Mouse (Mus musculus) hindbrain, embryonic 15.5 days (tissue): ENCODE measurements around the gene Fmo2. TPM values are rescaled to one million over a fixed set of nuclear protein-coding genes. Genes with fewer than 3 reads are reported as not detected.

ENCODE experiments used
- ATAC-seq: fragments of 200-750 bp; cut with Nextera tagmentation; 2 replicates; pipeline ENCODE4 v1.8.0; 2017; ENCODE audit warnings: low read depth, moderate number of reproducible peaks, moderate TSS enrichment; ENCODE audit not compliant: low FRiP score
- H3K27ac ChIP-seq: fragments of 300-500 bp; sonication (generic); replicated peaks from 2 replicates; pipeline ENCODE4 v1.5.1; 2015; ENCODE audit warnings: mild to moderate bottlenecking, inconsistent platforms
- H3K27me3 ChIP-seq: fragments of 300-500 bp; sonication (generic); 2 replicates; pipeline ENCODE4 v1.6.1; 2015; ENCODE audit warnings: control low read depth, inconsistent platforms
- H3K36me3 ChIP-seq: fragments of 300-500 bp; sonication (generic); 2 replicates; pipeline ENCODE4 v1.6.1; 2015; ENCODE audit warnings: control low read depth, inconsistent platforms
- H3K4me1 ChIP-seq: fragments of 300-500 bp; sonication (generic); replicated peaks from 2 replicates; pipeline ENCODE4 v1.6.1; 2015; ENCODE audit warnings: control low read depth, inconsistent platforms
- H3K4me2 ChIP-seq: fragments of 300-500 bp; sonication (generic); 2 replicates; pipeline ENCODE4 v1.6.1; 2015; ENCODE audit warnings: moderate library complexity, mild to moderate bottlenecking, inconsistent platforms
- H3K4me3 ChIP-seq: fragments of 300-500 bp; sonication (generic); 2 replicates; pipeline ENCODE4 v1.5.1; 2015; ENCODE audit warnings: mild to moderate bottlenecking, inconsistent platforms
- H3K9ac ChIP-seq: fragments of 300-500 bp; sonication (generic); 2 replicates; pipeline ENCODE4 v1.6.1; 2015; ENCODE audit warnings: inconsistent platforms
- H3K9me3 ChIP-seq: fragments of 300-500 bp; sonication (generic); 2 replicates; pipeline ENCODE4 v1.6.1; 2016; ENCODE audit warnings: control low read depth, inconsistent platforms
- WGBS: fragments of 180-500 bp; shearing (Covaris S2); methylation state at CpG from one replicate; pipeline ENCODE4 v1.1.7; 2015; 5-methylcytosine and 5-hydroxymethylcytosine counted together
- polyA plus RNA-seq: library from polyadenylated mRNA; unstranded; fragments of >200 nt; fragmentation: Nextera tagmentation; extraction: Ambion mirVana; gene quantifications from 2 replicates; pipeline ENCODE4 v1.2.1, GENCODE M21; 2015

Gene Fmo2
- polyA plus RNA-seq, 1 experiment from 2014 or later: 0.19 TPM

DNA sequence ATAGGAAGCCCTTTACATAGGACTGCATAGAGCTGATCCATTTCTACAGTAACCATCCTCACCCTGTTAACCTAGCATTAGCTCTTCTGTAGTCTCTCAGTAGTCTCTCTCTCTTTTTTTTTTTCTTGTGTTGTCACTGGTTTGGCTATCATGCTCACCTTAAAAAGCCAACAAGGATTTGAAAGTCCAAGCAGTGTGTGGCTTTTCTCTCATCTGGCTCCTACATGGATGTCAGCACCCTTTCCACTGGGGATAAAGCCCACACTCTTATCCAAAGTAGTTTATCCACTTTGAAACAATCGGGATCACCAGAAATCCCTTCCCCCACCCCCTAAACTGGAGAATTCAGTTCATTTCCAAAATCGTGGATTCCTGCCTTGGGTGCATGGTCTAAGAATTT, 32.1 kb upstream of the Fmo2 start:
- Histone ChIP-seq H3K4me1 (no peaks in the 10 kb centered on the region), H3K4me3 (no peak overlapping the region), H3K9me3 (no peaks in the 10 kb centered on the region), H3K36me3 (no peaks in the 10 kb centered on the region), H3K9ac (no peak overlapping the region), H3K4me2 (no peak overlapping the region), H3K27ac (no peak overlapping the region), H3K27me3 (no peaks in the 10 kb centered on the region)
- no peak for ATAC-seq
- WGBS: 81% methylated on average over 2 of the region's 2 CpGs

GRCm38 (mm10) chr1:162929146-162929545, 30.6 kb upstream of the Fmo2 start:
- H3K4me3 ChIP-seq: no peak overlapping the region
- WGBS: 95% methylated on average over 3 of the region's 3 CpGs
- H3K4me2 ChIP-seq: no peak overlapping the region
- no peak overlapping the region for H3K27ac ChIP-seq
- H3K9ac ChIP-seq: no peak overlapping the region
- ATAC-seq: no peak
- H3K27me3 ChIP-seq: no peaks in the 10 kb centered on the region
- no peaks in the 10 kb centered on the region for H3K9me3 ChIP-seq
- no peaks in the 10 kb centered on the region for H3K4me1 ChIP-seq
- no peaks in the 10 kb centered on the region for H3K36me3 ChIP-seq

GRCm38 (mm10) chr1:162925121-162925520, 26.6 kb upstream of the Fmo2 start:
- no peak for ATAC-seq
- no peak overlapping the region for H3K9ac ChIP-seq
- no peaks in the 10 kb centered on the region for H3K4me1 ChIP-seq
- no peaks in the 10 kb centered on the region for H3K27me3 ChIP-seq
- H3K36me3 ChIP-seq: no peaks in the 10 kb centered on the region
- WGBS: 100% methylated on average over 1 of the region's 1 CpGs
- no peak overlapping the region for H3K27ac ChIP-seq
- no peaks in the 10 kb centered on the region for H3K9me3 ChIP-seq
- no peak overlapping the region for H3K4me3 ChIP-seq
- H3K4me2 ChIP-seq: no peak overlapping the region

- Histone ChIP-seq H3K4me1 (no peaks in the 10 kb centered on the region), H3K27me3 (no peaks in the 10 kb centered on the region), H3K9me3 (no peaks in the 10 kb centered on the region), H3K27ac (no peak overlapping the region), H3K9ac (no peak overlapping the region), H3K36me3 (no peaks in the 10 kb centered on the region), H3K4me2 (no peak overlapping the region), H3K4me3 (no peak overlapping the region)
- ATAC-seq: no peak
- WGBS: 81% methylated on average over 8 of the region's 8 CpGs
These were observed 18.1 kb upstream of the Fmo2 start for GRCm38 (mm10) chr1:162916661-162917060.

GRCm38 (mm10) chr1:162914932-162915556, 16.5 kb upstream of the Fmo2 start:
- Histone ChIP-seq H3K9me3 (no peaks in the 10 kb centered on the region), H3K4me1 (no peaks in the 10 kb centered on the region), H3K36me3 (no peaks in the 10 kb centered on the region), H3K4me3 (no peak overlapping the region), H3K4me2 (no peak overlapping the region), H3K27ac (no peak overlapping the region), H3K9ac (no peak overlapping the region), H3K27me3 (no peaks in the 10 kb centered on the region)
- no peak for ATAC-seq
- 95% methylated on average over 4 of the region's 4 CpGs for WGBS

- ATAC-seq: no peak
- no peaks in the 10 kb centered on the region for H3K27me3 ChIP-seq
- H3K4me2 ChIP-seq: no peak overlapping the region
- no peaks in the 10 kb centered on the region for H3K36me3 ChIP-seq
- H3K9ac ChIP-seq: no peak overlapping the region
- H3K27ac ChIP-seq: no peak overlapping the region
- no peaks in the 10 kb centered on the region for H3K4me1 ChIP-seq
- H3K4me3 ChIP-seq: no peak overlapping the region
- H3K9me3 ChIP-seq: no peaks in the 10 kb centered on the region
These were observed 13.6 kb upstream of the Fmo2 start for GRCm38 (mm10) chr1:162912085-162912484.

GRCm38 (mm10) chr1:162901879-162902278, 3.4 kb upstream of the Fmo2 start:
- peak; percentile 91 for ATAC-seq
- Histone ChIP-seq H3K4me2 (no peak overlapping the region), H3K36me3 (no peaks in the 10 kb centered on the region), H3K4me1 (no peaks in the 10 kb centered on the region), H3K4me3 (no peak overlapping the region), H3K9me3 (no peaks in the 10 kb centered on the region), H3K9ac (no peak overlapping the region), H3K27ac (no peak overlapping the region), H3K27me3 (no peaks in the 10 kb centered on the region)
- 51% methylated on average over 4 of the region's 4 CpGs for WGBS

GRCm38 (mm10) chr1:162895900-162896299, 2.6 kb downstream of the Fmo2 start:
- no peak for ATAC-seq
- no peak overlapping the region for H3K27ac ChIP-seq
- H3K27me3 ChIP-seq: no peaks in the 10 kb centered on the region
- no peaks in the 10 kb centered on the region for H3K4me1 ChIP-seq
- H3K4me3 ChIP-seq: no peak overlapping the region
- H3K4me2 ChIP-seq: no peak overlapping the region
- no peaks in the 10 kb centered on the region for H3K9me3 ChIP-seq
- no peak overlapping the region for H3K9ac ChIP-seq
- WGBS: 41% methylated on average over 6 of the region's 6 CpGs
- no peaks in the 10 kb centered on the region for H3K36me3 ChIP-seq

GRCm38 (mm10) chr1:162893014-162893413, 5.5 kb downstream of the Fmo2 start:
- WGBS: 88% methylated on average over 6 of the region's 6 CpGs
- no peaks in the 10 kb centered on the region for H3K9me3 ChIP-seq
- H3K27me3 ChIP-seq: no peaks in the 10 kb centered on the region
- no peak overlapping the region for H3K4me2 ChIP-seq
- no peak overlapping the region for H3K4me3 ChIP-seq
- H3K4me1 ChIP-seq: no peaks in the 10 kb centered on the region
- H3K9ac ChIP-seq: no peak overlapping the region
- no peak overlapping the region for H3K27ac ChIP-seq
- ATAC-seq: no peak
- no peaks in the 10 kb centered on the region for H3K36me3 ChIP-seq

DNA sequence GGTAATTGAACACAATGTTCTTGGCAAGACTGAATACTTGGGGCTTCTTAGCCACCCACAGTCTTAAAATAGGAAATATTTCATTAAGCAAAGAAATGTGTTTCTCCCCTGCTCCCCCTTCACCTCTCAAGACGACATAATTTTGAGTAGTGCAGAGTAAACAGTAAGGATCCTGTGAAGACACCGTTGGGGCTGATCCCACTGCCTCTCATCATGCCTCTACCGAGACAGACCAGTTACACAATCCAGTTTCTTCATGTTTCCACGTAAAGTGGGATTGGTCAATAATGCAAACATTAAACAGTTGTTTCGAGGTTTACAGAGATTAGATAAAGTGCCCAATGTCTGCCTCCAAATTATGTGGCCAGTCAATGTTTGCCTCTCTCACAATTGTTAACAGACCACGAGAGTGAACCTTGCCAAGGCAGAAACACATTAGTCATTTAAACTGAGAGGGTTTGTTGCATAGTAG, 6.5 kb downstream of the Fmo2 start:
- Histone ChIP-seq H3K27ac (no peak overlapping the region), H3K27me3 (no peaks in the 10 kb centered on the region), H3K4me2 (no peak overlapping the region), H3K4me1 (no peaks in the 10 kb centered on the region), H3K9me3 (no peaks in the 10 kb centered on the region), H3K4me3 (no peak overlapping the region), H3K9ac (no peak overlapping the region), H3K36me3 (no peaks in the 10 kb centered on the region)
- ATAC-seq: no peak
- 78% methylated on average over 6 of the region's 6 CpGs for WGBS

DNA sequence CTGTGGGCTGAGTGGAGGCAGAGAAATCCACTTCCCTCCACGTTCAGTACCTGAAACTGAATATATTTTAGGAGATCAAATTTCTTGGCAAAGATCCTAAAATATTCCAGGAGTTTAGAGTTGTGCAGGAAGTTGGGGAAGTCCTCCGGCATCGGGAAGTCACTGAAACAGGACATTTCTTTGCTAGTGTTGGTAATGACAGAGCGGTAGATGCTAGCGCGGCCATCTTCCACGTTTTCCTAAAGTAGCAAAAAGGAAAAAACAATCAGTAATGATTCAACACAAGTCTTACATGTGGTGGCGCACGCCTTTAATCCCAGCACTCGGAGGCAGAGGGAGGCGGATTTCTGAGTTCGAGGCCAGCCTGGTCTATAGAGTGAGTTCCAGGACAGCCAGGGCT, 9.9 kb downstream of the Fmo2 start:
- ATAC-seq: no peak
- Histone ChIP-seq H3K9ac (no peak overlapping the region), H3K4me1 (no peaks in the 10 kb centered on the region), H3K4me2 (no peak overlapping the region), H3K9me3 (no peaks in the 10 kb centered on the region), H3K27ac (no peak overlapping the region), H3K4me3 (no peak overlapping the region), H3K27me3 (no peaks in the 10 kb centered on the region), H3K36me3 (no peaks in the 10 kb centered on the region)
- WGBS: 92% methylated on average over 12 of the region's 12 CpGs

DNA sequence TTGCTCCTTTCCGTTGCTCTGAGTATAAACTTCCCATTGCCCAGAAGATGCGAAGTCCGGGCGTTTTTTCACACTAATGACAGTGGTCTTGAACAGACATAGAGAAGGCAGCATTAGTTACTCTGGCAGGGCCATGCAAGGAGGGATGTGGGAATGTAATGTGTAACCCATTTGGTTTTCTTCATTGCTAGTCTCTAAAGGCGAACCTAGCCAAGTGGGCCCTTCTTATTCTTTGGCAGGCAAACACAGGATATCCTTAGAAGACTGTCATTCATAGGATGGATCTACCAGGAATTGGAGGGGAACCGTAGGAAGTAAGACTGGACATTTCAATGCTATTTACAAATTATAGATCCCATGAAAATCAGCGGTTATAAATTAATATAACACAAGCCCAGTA, 10.9 kb downstream of the Fmo2 start:
- H3K4me3 ChIP-seq: no peak overlapping the region
- H3K27ac ChIP-seq: no peak overlapping the region
- no peaks in the 10 kb centered on the region for H3K36me3 ChIP-seq
- no peaks in the 10 kb centered on the region for H3K9me3 ChIP-seq
- H3K27me3 ChIP-seq: no peaks in the 10 kb centered on the region
- H3K4me2 ChIP-seq: no peak overlapping the region
- no peak overlapping the region for H3K9ac ChIP-seq
- WGBS: 96% methylated on average over 7 of the region's 7 CpGs
- no peaks in the 10 kb centered on the region for H3K4me1 ChIP-seq
- no peak for ATAC-seq

DNA sequence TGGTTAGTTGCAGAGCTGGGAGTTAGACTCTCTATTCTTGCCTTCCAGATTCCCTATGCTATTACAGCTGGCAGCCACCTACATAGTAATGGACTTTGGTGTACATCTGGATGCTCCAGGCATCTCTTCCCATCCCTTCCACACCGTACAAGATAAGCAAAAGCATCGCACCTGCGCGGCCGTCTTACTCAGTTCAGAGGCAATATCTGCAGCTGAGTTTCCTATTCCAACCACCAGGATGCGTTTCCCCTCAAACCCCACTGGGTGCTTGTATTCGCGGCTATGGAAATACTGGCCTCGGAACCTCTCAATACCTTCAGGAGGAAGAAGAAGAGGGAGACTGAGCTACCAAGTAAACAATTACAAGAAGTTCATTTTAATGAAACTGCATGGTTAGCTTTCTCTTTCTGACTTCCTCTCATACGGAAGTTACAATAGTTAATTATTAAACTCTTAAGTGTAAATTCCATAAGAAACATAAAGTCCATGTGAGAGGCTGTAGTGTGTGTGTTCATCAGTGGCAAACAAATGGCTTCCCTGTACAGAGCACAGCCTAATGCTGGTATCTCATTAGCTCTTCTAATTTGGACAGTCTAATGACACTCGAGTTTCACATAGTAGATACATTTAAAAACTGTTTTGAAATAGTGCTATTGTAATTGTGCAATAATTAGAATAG, 12.2 kb downstream of the Fmo2 start:
- ATAC-seq: no peak
- no peaks in the 10 kb centered on the region for H3K27me3 ChIP-seq
- H3K9me3 ChIP-seq: no peaks in the 10 kb centered on the region
- H3K4me3 ChIP-seq: no peak overlapping the region
- H3K9ac ChIP-seq: no peak overlapping the region
- no peak overlapping the region for H3K4me2 ChIP-seq
- 85% methylated on average over 11 of the region's 11 CpGs for WGBS
- no peak overlapping the region for H3K27ac ChIP-seq
- H3K36me3 ChIP-seq: no peaks in the 10 kb centered on the region
- no peaks in the 10 kb centered on the region for H3K4me1 ChIP-seq
